Mouse (Mus musculus) kidney, adult 18-20 months (tissue): ENCODE measurements at regions not wholly inside any gene's neighbourhood (a gene's known extent, or its start where the extent isn't known, plus 50 kb on each side); places are given as distances from the start of the nearest gene placed in this dataset.
"Not testable (repeated sequence)": the region's sequence is repeated elsewhere in the genome, so short reads cannot be mapped to it uniquely, and the experiment has no call there.

ENCODE experiments used
- DNase-seq: peaks from one replicate; pipeline ENCODE4 v3.0.0; 2021

GRCm38 (mm10) chr7:75360874-75361273 is 51.8 kb upstream of the Sv2b start:
- DNase-seq = no peak

GRCm38 (mm10) chr7:75362541-75362940 is 53.5 kb upstream of the Sv2b start:
- no peak for DNase-seq

GRCm38 (mm10) chr7:75365480-75365879 is 56.4 kb upstream of the Sv2b start:
- DNase-seq = no peak

- peak; percentile 81 for DNase-seq
These were observed 57.3 kb upstream of the Sv2b start for GRCm38 (mm10) chr7:75366285-75366882.

GRCm38 (mm10) chr7:75368315-75368714 is 59.3 kb upstream of the Sv2b start:
- no peak for DNase-seq

- DNase-seq = no peak
These were observed 60.3 kb upstream of the Sv2b start for GRCm38 (mm10) chr7:75369366-75369765.

GRCm38 (mm10) chr7:75370595-75371519 is 61.8 kb upstream of the Sv2b start:
- DNase-seq = peak; percentile 78

GRCm38 (mm10) chr7:75371520-75371876 is 62.4 kb upstream of the Sv2b start:
- no peak for DNase-seq

- DNase-seq = no peak
These were observed 62.9 kb upstream of the Sv2b start for GRCm38 (mm10) chr7:75371991-75372390.

- DNase-seq = no peak
These were observed 63.9 kb upstream of the Sv2b start for GRCm38 (mm10) chr7:75372892-75373444.

GRCm38 (mm10) chr7:75374506-75374905 is 65.4 kb upstream of the Sv2b start:
- no peak for DNase-seq

- DNase-seq = no peak
These were observed 70.5 kb upstream of the Sv2b start for GRCm38 (mm10) chr7:75379595-75379994.

- DNase-seq = no peak
These were observed 70.8 kb upstream of the Akap13 start for GRCm38 (mm10) chr7:75384506-75384911.

- DNase-seq = no peak
These were observed 68.3 kb upstream of the Akap13 start for GRCm38 (mm10) chr7:75387033-75387432.

- no peak for DNase-seq
These were observed 67.4 kb upstream of the Akap13 start for GRCm38 (mm10) chr7:75387821-75388431.

GRCm38 (mm10) chr7:75390162-75390561 is 65.2 kb upstream of the Akap13 start:
- no peak for DNase-seq

GRCm38 (mm10) chr7:75392783-75393182 is 62.6 kb upstream of the Akap13 start:
- no peak for DNase-seq

GRCm38 (mm10) chr7:75393466-75393865 is 61.9 kb upstream of the Akap13 start:
- DNase-seq = no peak

GRCm38 (mm10) chr7:75394866-75395580 is 60.3 kb upstream of the Akap13 start:
- DNase-seq = no peak

GRCm38 (mm10) chr7:75397559-75397958 is 57.8 kb upstream of the Akap13 start:
- DNase-seq = peak; percentile 9

GRCm38 (mm10) chr7:75398480-75398879 is 56.9 kb upstream of the Akap13 start:
- not testable (repeated sequence) for DNase-seq

- peak; percentile 73 for DNase-seq
These were observed 56.2 kb upstream of the Akap13 start for GRCm38 (mm10) chr7:75398904-75399724.
